Mouse (Mus musculus) forebrain, embryonic 11.5 days (tissue): Measurements from ENCODE around the gene Tppp. TPM values are rescaled to one million over a fixed set of nuclear protein-coding genes. Genes with fewer than 3 reads are reported as not detected.

ENCODE experiments used
- ATAC-seq: fragments of 200-750 bp; cut with Nextera tagmentation; replicated peaks from 2 replicates; pipeline ENCODE4 v1.8.0; 2017; ENCODE audit warnings: moderate TSS enrichment; ENCODE audit not compliant: low FRiP score
- DNase-seq: peaks from one replicate; pipeline ENCODE4 v3.0.0-alpha.2; 2017; ENCODE audit warnings: low spot score
- H3K27ac ChIP-seq: fragments of 300-500 bp; sonication (generic); 2 replicates; pipeline ENCODE4 v1.5.1; 2014; ENCODE audit warnings: low read depth, low read length
- H3K27me3 ChIP-seq: fragments of 300-500 bp; sonication (generic); 2 replicates; pipeline ENCODE4 v1.6.1; 2014; ENCODE audit warnings: mild to moderate bottlenecking, low read length, mixed read lengths; ENCODE audit not compliant: control insufficient read depth, insufficient read depth
- H3K36me3 ChIP-seq: fragments of 300-500 bp; sonication (generic); 2 replicates; pipeline ENCODE4 v1.6.1; 2014; ENCODE audit warnings: mild to moderate bottlenecking, low read length, moderate library complexity, mixed read lengths; ENCODE audit not compliant: control insufficient read depth, insufficient read depth
- H3K4me1 ChIP-seq: fragments of 300-500 bp; sonication (generic); replicated peaks from 2 replicates; pipeline ENCODE4 v1.6.1; 2014; ENCODE audit warnings: low read length, mixed read lengths; ENCODE audit not compliant: control insufficient read depth, insufficient read depth
- H3K4me2 ChIP-seq: fragments of 300-500 bp; sonication (generic); 2 replicates; pipeline ENCODE4 v1.6.1; 2014; ENCODE audit warnings: low read depth, mild to moderate bottlenecking, low read length, moderate library complexity, mixed read lengths; ENCODE audit not compliant: severe bottlenecking
- H3K4me3 ChIP-seq: fragments of 300-500 bp; sonication (generic); 2 replicates; pipeline ENCODE4 v1.5.1; 2014; ENCODE audit warnings: low read depth, low read length
- H3K9ac ChIP-seq: fragments of 300-500 bp; sonication (generic); 2 replicates; pipeline ENCODE4 v1.6.1; 2014; ENCODE audit warnings: low read length
- H3K9me3 ChIP-seq: fragments of 300-500 bp; sonication (generic); 2 replicates; pipeline ENCODE4 v1.6.1; 2016; ENCODE audit warnings: low read length, mixed read lengths; ENCODE audit not compliant: control insufficient read depth
- WGBS: fragments of 180-500 bp; shearing (Covaris S2); extraction: QIAGEN DNeasy Blood & Tissue Kit; methylation state at CpG from one replicate; pipeline ENCODE4 v1.1.7; 2014; 5-methylcytosine and 5-hydroxymethylcytosine counted together
- polyA plus RNA-seq: library from polyadenylated mRNA; unstranded; fragments of >200 nt; fragmentation: Nextera tagmentation; extraction: Ambion mirVana; gene quantifications from 2 replicates; pipeline ENCODE4 v1.2.1, GENCODE M21; 2014

The Tppp gene
- 3.3 and 3.6 TPM in 2 replicates for polyA plus RNA-seq

DNA sequence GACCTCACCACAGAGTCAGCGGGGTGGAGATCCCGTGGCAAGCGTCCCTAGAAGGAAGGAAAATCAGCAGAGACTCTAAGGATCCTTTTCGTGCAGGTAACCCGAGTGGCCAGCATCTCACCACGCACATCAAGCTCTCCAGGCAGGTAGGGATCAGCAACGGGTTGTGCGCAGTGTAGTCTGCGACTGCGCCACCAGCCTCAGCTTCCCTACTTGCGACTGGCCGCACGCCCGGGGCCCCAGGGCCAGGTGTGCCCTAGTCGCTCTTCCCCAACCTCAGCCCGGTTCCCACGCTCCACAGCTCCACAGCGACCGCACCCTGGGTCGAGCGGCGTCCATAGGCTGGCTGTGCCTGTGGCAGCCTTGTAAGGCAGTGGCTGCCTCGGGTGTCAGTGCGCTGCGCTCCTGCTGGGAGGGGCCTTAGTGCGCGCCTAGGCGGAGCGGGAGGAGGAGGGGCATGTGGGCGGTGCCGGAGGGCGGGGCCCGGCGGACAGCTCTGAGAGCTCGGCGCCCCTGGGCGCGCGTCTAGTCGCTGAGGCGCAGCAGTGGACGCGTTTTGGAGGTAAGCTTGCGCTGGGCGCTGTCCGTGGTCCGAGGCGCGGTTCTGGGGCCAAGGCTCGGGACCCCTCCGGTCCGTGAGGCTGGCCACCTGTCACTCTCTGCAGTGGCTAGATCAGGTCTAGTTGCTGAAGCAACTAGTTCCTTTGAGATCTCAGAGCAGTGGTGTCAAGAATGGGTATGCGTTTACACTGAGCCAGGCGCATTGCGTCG is at the start of gene Tppp:
Gene Tppp (plus strand): TSS at position 460 of the 771 bp plus-strand sequence.
- no peaks in the 10 kb centered on the region for H3K9me3 ChIP-seq
- H3K4me2 ChIP-seq, result peak within 1 kb of the TSS; percentile 97
- under 1% methylated on average over 56 of the region's 56 CpGs for WGBS
- H3K27ac ChIP-seq, result no peak within 1 kb of the TSS
- peak; percentile 89 for DNase-seq
- ATAC-seq, result peak; percentile 93
- H3K9ac ChIP-seq, result peak within 1 kb of the TSS; percentile 55
- H3K4me1 ChIP-seq, result peaks cover 2% of the 10 kb centered on the region; the same call in 1 of the 2 replicates
- H3K36me3 ChIP-seq, result no peaks in the 10 kb centered on the region
- peaks cover 4% of the 10 kb centered on the region; the same call in 1 of the 2 replicates for H3K27me3 ChIP-seq
- peak within 1 kb of the TSS; percentile 50 for H3K4me3 ChIP-seq

DNA sequence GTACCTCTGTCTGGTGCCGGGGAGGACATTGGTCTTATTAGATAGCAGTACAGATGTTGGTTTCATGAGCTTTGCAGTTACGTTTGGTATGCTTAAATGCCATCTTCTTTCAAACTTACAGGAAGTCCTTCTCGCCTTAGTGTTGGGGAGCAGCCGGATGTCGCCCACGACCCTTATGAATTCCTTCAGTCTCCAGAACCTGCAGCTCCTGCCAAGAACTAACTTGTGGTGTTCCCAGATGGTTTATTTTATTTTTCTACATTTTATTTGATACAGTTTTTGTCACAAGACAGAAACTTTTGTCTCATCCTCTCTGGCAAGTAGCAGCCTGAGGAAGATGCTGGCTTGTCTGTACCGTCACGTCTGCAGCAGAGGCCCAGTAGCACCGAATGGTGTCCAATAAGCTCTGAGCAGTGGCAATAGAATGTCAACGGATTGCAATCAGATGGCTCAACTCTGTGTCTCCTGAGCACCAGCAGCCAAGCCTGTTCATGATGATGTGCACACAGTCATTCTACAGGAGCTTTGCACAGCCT is 49.0 kb upstream of the Tppp start:
- Histone ChIP-seq H3K4me1 (no peaks in the 10 kb centered on the region), H3K27ac (no peak overlapping the region), H3K36me3 (peaks cover 2% of the 10 kb centered on the region; the same call in 1 of the 2 replicates), H3K9ac (no peak overlapping the region), H3K4me3 (no peak overlapping the region), H3K27me3 (no peaks in the 10 kb centered on the region), H3K9me3 (no peaks in the 10 kb centered on the region), H3K4me2 (no peak overlapping the region)
- DNase-seq (peak; percentile 38), ATAC-seq (no peak)
- WGBS, result 90% methylated on average over 10 of the region's 10 CpGs

DNA sequence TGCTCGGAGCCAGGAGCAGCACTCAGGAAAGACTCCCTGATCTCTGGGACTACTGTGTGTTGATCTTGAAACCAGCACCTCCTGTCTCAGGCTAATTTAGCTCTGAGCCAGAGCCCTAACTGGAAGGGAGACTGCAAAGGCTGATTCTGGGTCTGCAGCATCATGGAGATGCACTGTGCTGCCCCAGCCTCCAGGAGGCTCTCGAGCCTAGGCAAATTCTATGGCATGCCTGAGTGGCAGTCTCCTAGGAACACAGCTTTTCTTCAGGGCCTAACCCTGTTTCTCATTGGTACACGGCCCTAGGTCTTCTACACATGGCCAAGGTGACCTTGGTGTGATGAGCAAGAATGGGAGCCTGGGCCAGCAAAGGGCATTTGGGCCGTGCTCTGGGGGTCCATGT is 48.0 kb upstream of the Tppp start:
- Histone ChIP-seq H3K9ac (no peak overlapping the region), H3K36me3 (peaks cover 2% of the 10 kb centered on the region; the same call in 1 of the 2 replicates), H3K4me3 (no peak overlapping the region), H3K27ac (no peak overlapping the region), H3K4me1 (no peaks in the 10 kb centered on the region), H3K4me2 (no peak overlapping the region), H3K9me3 (no peaks in the 10 kb centered on the region), H3K27me3 (no peaks in the 10 kb centered on the region)
- 80% methylated on average over 4 of the region's 4 CpGs for WGBS
- ATAC-seq (no peak), DNase-seq (no peak)

DNA sequence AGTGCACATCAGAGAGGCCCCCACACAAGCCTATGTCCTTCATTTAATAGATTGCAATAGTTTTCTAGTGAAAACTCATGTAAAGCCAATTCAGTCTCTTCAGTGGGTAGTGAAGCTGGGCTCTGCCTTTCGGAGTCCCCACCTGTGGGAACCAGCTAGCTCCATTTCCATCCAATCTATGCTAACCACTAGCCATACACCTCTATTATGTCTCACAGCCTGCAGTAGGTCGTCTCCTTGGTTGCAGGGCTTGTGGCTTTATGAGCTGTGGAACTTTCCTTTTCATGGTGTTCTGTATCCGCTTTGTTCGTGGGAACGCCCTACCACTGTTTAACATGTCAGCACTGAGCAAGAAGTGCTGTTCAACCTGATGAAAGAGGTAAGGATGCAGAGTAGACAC is 45.7 kb upstream of the Tppp start, which contains the start of gene Zdhhc11:
Gene Zdhhc11 (plus strand): TSS at position 301 of the 400 bp plus-strand sequence.
- 89% methylated on average over 5 of the region's 5 CpGs for WGBS
- no peak for ATAC-seq
- Histone ChIP-seq H3K36me3 (no peaks in the 10 kb centered on the region), H3K9ac (no peak within 1 kb of the TSS), H3K4me2 (no peak within 1 kb of the TSS), H3K4me3 (no peak within 1 kb of the TSS), H3K4me1 (no peaks in the 10 kb centered on the region), H3K27me3 (no peaks in the 10 kb centered on the region), H3K9me3 (no peaks in the 10 kb centered on the region), H3K27ac (no peak within 1 kb of the TSS)
- no peak for DNase-seq

DNA sequence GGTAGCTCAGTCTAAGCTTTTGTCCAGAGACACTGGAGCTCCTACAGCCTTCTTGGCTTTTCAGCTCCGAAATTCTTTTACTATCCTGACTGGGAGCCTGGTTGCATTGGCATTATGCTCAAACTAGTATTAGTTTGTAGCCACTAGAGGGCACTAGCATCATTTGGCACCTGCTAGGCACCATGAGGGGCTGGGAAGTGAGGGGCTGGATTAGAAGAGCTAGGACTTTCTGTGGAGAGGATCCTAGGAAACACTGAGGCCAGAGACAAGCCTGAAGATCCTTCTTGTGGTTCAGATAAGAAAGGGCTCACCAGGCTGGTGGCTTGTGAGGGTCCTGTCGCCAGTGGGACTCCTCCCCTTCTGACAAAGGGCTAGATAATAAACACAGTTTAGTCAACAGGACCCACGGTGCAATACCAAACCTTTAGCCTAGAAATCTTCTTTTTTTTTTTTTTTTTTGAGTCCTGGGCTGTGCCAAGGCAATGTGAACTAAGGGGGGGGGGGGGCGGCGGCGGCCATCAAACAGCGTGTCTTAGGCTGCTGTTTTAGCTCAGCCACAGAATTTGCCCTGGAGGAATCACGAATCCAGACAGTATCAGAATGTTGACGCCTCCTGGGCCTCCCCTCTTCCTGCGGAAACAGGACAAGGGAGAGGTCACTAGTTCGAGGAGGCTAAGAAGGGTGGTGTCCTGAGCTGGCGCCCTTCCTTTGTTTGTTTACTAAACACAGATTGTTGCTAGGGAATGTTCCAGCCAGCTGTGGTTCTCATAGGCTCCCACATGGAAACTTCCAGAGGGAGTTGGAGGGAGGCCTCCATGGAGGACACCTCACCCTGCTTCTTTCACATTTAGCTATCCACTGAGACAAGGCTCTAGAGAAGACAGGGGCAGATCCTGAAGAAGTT is 38.4 kb upstream of the Tppp start:
- no peak overlapping the region for H3K9ac ChIP-seq
- WGBS, result 38% methylated on average over 12 of the region's 12 CpGs
- H3K9me3 ChIP-seq, result no peaks in the 10 kb centered on the region
- H3K27ac ChIP-seq, result no peak overlapping the region
- H3K4me1 ChIP-seq, result no peaks in the 10 kb centered on the region; the same call in 1 of the 2 replicates
- H3K27me3 ChIP-seq, result no peaks in the 10 kb centered on the region
- H3K4me2 ChIP-seq, result no peak overlapping the region
- no peak overlapping the region for H3K4me3 ChIP-seq
- DNase-seq (peak; percentile 67), ATAC-seq (peak; percentile 78)
- H3K36me3 ChIP-seq, result no peaks in the 10 kb centered on the region

DNA sequence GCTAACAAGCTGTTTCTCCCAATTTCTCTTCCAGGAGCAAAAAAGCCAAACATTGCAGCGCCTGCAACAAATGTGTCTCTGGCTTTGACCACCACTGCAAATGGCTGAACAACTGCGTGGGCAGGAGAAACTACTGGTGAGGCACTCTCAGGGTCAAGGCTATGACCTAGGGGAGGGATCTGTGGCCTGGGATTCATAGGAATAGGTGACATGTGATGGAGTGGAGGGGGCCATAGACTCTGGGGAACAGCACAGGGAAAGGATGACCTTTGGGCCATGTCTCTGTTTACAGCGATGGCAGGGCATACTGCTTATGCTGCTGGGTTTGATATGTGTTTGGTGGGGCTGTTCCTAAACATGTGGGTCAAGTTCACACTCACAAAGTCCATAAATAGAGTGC is 34.7 kb upstream of the Tppp start:
- Histone ChIP-seq H3K9me3 (no peaks in the 10 kb centered on the region), H3K36me3 (no peaks in the 10 kb centered on the region), H3K27me3 (no peaks in the 10 kb centered on the region), H3K27ac (no peak overlapping the region), H3K4me3 (no peak overlapping the region), H3K9ac (no peak overlapping the region), H3K4me1 (no peaks in the 10 kb centered on the region; the same call in 1 of the 2 replicates), H3K4me2 (no peak overlapping the region)
- DNase-seq (no peak), ATAC-seq (no peak)
- WGBS, result 95% methylated on average over 3 of the region's 3 CpGs

DNA sequence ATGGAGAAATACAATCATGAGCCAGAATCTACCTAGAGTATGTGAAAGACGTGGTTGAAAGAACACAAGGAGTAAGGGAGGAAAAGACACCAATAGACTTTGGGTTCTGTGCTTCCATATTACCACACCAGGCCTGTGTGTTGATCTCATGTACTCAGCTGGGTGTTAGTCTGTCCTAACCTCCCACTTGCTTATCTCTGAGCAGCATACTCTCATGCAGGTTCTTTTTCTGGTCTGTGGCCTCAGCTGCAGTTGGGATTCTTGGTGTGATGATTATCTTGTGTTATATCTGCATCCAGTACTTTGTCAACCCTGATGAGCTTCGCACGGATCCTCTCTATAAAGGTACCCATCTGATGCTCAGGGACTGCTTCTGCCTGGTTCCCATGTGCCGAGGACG is 32.3 kb upstream of the Tppp start:
- no peak overlapping the region for H3K4me2 ChIP-seq
- H3K4me3 ChIP-seq, result no peak overlapping the region
- no peaks in the 10 kb centered on the region for H3K36me3 ChIP-seq
- DNase-seq (no peak), ATAC-seq (no peak)
- no peaks in the 10 kb centered on the region for H3K4me1 ChIP-seq
- no peak overlapping the region for H3K9ac ChIP-seq
- H3K27me3 ChIP-seq, result no peaks in the 10 kb centered on the region
- no peaks in the 10 kb centered on the region for H3K9me3 ChIP-seq
- no peak overlapping the region for H3K27ac ChIP-seq
- WGBS, result 90% methylated on average over 5 of the region's 5 CpGs

DNA sequence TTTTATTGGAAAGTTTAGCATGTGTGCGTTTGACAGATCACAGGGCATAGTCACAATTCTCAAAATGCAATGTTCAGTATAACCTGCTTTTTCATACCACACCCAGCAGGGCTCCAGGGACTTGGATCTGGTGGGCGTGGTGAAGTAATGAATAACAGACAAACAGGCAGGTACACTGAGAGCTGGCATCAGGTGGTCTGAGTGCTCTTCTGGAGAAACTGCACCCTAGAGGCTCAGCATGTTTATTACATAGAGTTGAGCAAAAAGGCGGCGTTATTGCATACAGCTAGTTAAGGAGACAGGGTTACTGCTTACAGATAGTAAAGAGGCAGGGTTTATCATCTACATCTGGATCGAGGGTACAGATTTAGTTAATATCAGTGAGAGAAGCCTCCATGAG is 18.9 kb upstream of the Tppp start:
- no peak overlapping the region for H3K9ac ChIP-seq
- H3K27me3 ChIP-seq, result no peaks in the 10 kb centered on the region
- no peak for ATAC-seq
- no peak overlapping the region for H3K4me2 ChIP-seq
- DNase-seq, result no peak
- no peaks in the 10 kb centered on the region for H3K9me3 ChIP-seq
- no peak overlapping the region for H3K4me3 ChIP-seq
- H3K4me1 ChIP-seq, result no peaks in the 10 kb centered on the region
- 77% methylated on average over 5 of the region's 5 CpGs for WGBS
- H3K27ac ChIP-seq, result no peak overlapping the region
- no peaks in the 10 kb centered on the region for H3K36me3 ChIP-seq
